Mouse (Mus musculus) erythroblast, embryonic 14.5 days (primary cell): ENCODE data around the gene Aldh1a1.

ENCODE experiments used
- GATA1 ChIP-seq: IDR thresholded peaks from 2 replicates; pipeline ENCODE4 v1.6.1; 2012; ENCODE audit warnings: low read length, inconsistent platforms, mixed read lengths
- TAL1 ChIP-seq: IDR thresholded peaks from 3 replicates; pipeline ENCODE4 v1.6.1; 2012; ENCODE audit warnings: low read length, inconsistent platforms, mixed read lengths

DNA sequence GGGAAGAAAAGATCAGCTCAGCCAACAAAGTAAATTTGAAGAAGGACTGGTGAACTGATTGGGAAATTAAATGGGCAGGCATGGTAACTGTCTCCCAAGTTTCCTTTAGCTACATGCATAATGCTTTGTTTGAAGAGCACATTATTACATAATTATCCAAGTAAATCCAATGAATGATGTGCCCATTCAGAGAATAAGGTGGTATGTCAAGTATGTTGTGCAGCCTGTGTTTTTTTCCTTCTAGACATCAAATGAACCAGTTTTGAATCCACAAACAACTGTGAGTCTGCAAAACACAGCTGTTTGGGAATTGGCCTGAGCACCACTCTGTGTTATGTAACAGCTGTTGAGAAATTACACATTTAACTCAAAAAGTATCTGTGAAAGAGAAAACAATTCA is 107.4 kb downstream of the Aldh1a1 start:
- TF ChIP-seq GATA1: no peak
- TF ChIP-seq TAL1: no peak
